Mouse (Mus musculus) CH12.LX (cell line): ENCODE measurements around the gene Mknk1.

ENCODE experiments used
- CTCF ChIP-seq, 2 experiments: IDR thresholded peaks in 1 of 2; conservative IDR thresholded peaks in 1 of 2; 2 replicates each; pipeline ENCODE4 v1.5.1; 2011 to 2012; ENCODE audit warnings: low read depth in 2 of 2, low read length in 2 of 2, improper control_type of control experiment in 1 of 2, inconsistent platforms in 1 of 2, mild to moderate bottlenecking in 1 of 2, moderate library complexity in 1 of 2
- EP300 ChIP-seq: IDR thresholded peaks from 2 replicates; pipeline ENCODE4 v1.6.1; 2011; ENCODE audit warnings: low read length, improper control_type of control experiment
- GABPA ChIP-seq: IDR thresholded peaks from 2 replicates; pipeline ENCODE4 v1.6.1; 2012; ENCODE audit warnings: low read depth, low read length, improper control_type of control experiment, inconsistent platforms; ENCODE audit not compliant: insufficient replicate concordance
- MXI1 ChIP-seq: IDR thresholded peaks from 2 replicates; pipeline ENCODE4 v1.6.1; 2011; ENCODE audit warnings: mild to moderate bottlenecking, low read depth, low read length, improper control_type of control experiment
- POLR2A ChIP-seq: IDR thresholded peaks from 2 replicates; pipeline ENCODE4 v1.6.1; 2011; ENCODE audit warnings: low read depth, mild to moderate bottlenecking, improper control_type of control experiment, low read length
- POLR2AphosphoS2 ChIP-seq: IDR thresholded peaks from 2 replicates; pipeline ENCODE4 v1.6.1; 2011; ENCODE audit warnings: low read depth, low read length, improper control_type of control experiment
- TCF12 ChIP-seq: IDR thresholded peaks from 2 replicates; pipeline ENCODE4 v1.6.1; 2014; ENCODE audit warnings: low read depth, mild to moderate bottlenecking, inconsistent platforms, low read length, improper control_type of control experiment

- TF ChIP-seq CTCF (conservative IDR thresholded peaks at IDR 0.05 in 1 of 2, IDR thresholded peaks at IDR 0.05 in 1 of 2; ENCODE audit: low read depth in 2 of 2, low read length in 2 of 2) (no peak), EP300 (no peak), POLR2A (no peak), MXI1 (no peak), POLR2AphosphoS2 (no peak), TCF12 (no peak), GABPA (no peak)
Observed at GRCm38 (mm10) chr4:115827535-115827887, 11.5 kb upstream of the Mknk1 start.
